Mouse (Mus musculus) heart, embryonic 12.5 days (tissue): ENCODE measurements around the gene Krtap19-2. TPM values are rescaled to one million over a fixed set of nuclear protein-coding genes. Genes with fewer than 3 reads are reported as not detected.

Source experiments
- ATAC-seq: fragments of 200-750 bp; cut with Nextera tagmentation; 2 replicates; pipeline ENCODE4 v1.8.0; 2017; ENCODE audit warnings: moderate TSS enrichment, moderate library complexity; ENCODE audit not compliant: insufficient number of reproducible peaks, low FRiP score
- H3K27ac ChIP-seq: fragments of 300-500 bp; sonication (generic); 2 replicates; pipeline ENCODE4 v1.5.1; 2016; ENCODE audit warnings: mild to moderate bottlenecking, moderate library complexity; ENCODE audit not compliant: poor library complexity, severe bottlenecking
- H3K27me3 ChIP-seq: fragments of 300-500 bp; sonication (generic); replicated peaks from 2 replicates; pipeline ENCODE4 v1.6.1; 2016; ENCODE audit warnings: mild to moderate bottlenecking, moderate library complexity
- H3K36me3 ChIP-seq: fragments of 300-500 bp; sonication (generic); 2 replicates; pipeline ENCODE4 v1.6.1; 2016; ENCODE audit warnings: mild to moderate bottlenecking, moderate library complexity
- H3K4me1 ChIP-seq: fragments of 300-500 bp; sonication (generic); replicated peaks from 2 replicates; pipeline ENCODE4 v1.6.1; 2016; ENCODE audit warnings: mild to moderate bottlenecking
- H3K4me2 ChIP-seq: fragments of 300-500 bp; sonication (generic); 2 replicates; pipeline ENCODE4 v1.6.1; 2016; ENCODE audit warnings: mild to moderate bottlenecking, moderate library complexity
- H3K4me3 ChIP-seq: fragments of 300-500 bp; sonication (generic); 2 replicates; pipeline ENCODE4 v1.5.1; 2016; ENCODE audit warnings: mild to moderate bottlenecking
- H3K9ac ChIP-seq: fragments of 300-500 bp; sonication (generic); 2 replicates; pipeline ENCODE4 v1.6.1; 2016; ENCODE audit warnings: mild to moderate bottlenecking, moderate library complexity
- H3K9me3 ChIP-seq: fragments of 300-500 bp; sonication (generic); replicated peaks from 2 replicates; pipeline ENCODE4 v1.6.1; 2016; ENCODE audit warnings: mild to moderate bottlenecking, moderate library complexity
- WGBS: fragments of 180-500 bp; shearing (Covaris S2); methylation state at CpG from one replicate; pipeline ENCODE4 v1.1.7; 2016; 5-methylcytosine and 5-hydroxymethylcytosine counted together
- polyA plus RNA-seq: library from polyadenylated mRNA; unstranded; fragments of >200 nt; fragmentation: Nextera tagmentation; extraction: Ambion mirVana; gene quantifications from 2 replicates; pipeline ENCODE4 v1.2.1, GENCODE M21; 2016

Krtap19-2 gene
- polyA plus RNA-seq, 1 experiment from 2014 or later: not detected

- H3K27ac ChIP-seq: no peak within 1 kb of the TSS
- no peak within 1 kb of the TSS for H3K4me2 ChIP-seq
- H3K4me3 ChIP-seq: no peak within 1 kb of the TSS
- WGBS: 84% methylated on average over 9 of the region's 9 CpGs
- H3K9me3 ChIP-seq: no peaks in the 10 kb centered on the region
- no peaks in the 10 kb centered on the region for H3K27me3 ChIP-seq
- H3K36me3 ChIP-seq: no peaks in the 10 kb centered on the region
- no peak within 1 kb of the TSS for H3K9ac ChIP-seq
- H3K4me1 ChIP-seq: no peaks in the 10 kb centered on the region
- ATAC-seq: no peak
Measured at GRCm38 (mm10) chr16:88826095-88826652, 47.9 kb downstream of the Krtap19-2 start, which contains the start of gene Krtap14. Krtap14 (minus strand) TSS chr16:88826145.

- Histone ChIP-seq H3K9ac (no peak overlapping the region), H3K9me3 (no peaks in the 10 kb centered on the region), H3K4me1 (no peaks in the 10 kb centered on the region), H3K4me3 (no peak overlapping the region), H3K4me2 (no peak overlapping the region), H3K27me3 (no peaks in the 10 kb centered on the region), H3K27ac (no peak overlapping the region), H3K36me3 (no peaks in the 10 kb centered on the region)
- no peak for ATAC-seq
- WGBS: 71% methylated on average over 3 of the region's 3 CpGs
Measured at GRCm38 (mm10) chr16:88823736-88824135, 50.3 kb downstream of the Krtap19-2 start.

Other genes with a start within 250 kb of the Krtap19-2 start
- not detected in 2 replicates for gene 2310079G19Rik, start 246.6 kb downstream of the Krtap19-2 start, polyA plus RNA-seq
- not detected in 2 replicates for gene Krtap26-1, start 226.5 kb downstream of the Krtap19-2 start, polyA plus RNA-seq
- gene Krtap27-1, start 202.6 kb downstream of the Krtap19-2 start, polyA plus RNA-seq: not detected in 2 replicates
- gene 2310061N02Rik, start 166.3 kb downstream of the Krtap19-2 start, polyA plus RNA-seq: not detected in 2 replicates
- not detected in 2 replicates for gene Krtap13-1, start 145.4 kb downstream of the Krtap19-2 start, polyA plus RNA-seq
- not detected in 2 replicates for gene Krtap13, start 122.6 kb downstream of the Krtap19-2 start, polyA plus RNA-seq
- not detected in 2 replicates for gene 2310034C09Rik, start 115.4 kb downstream of the Krtap19-2 start, polyA plus RNA-seq
- gene 2310057N15Rik, start 100.1 kb downstream of the Krtap19-2 start, polyA plus RNA-seq: not detected in 2 replicates
- not detected in 2 replicates for gene Gm5965, start 96.4 kb downstream of the Krtap19-2 start, polyA plus RNA-seq
- not detected in 2 replicates for gene Gm20741, start 62.0 kb downstream of the Krtap19-2 start, polyA plus RNA-seq
- gene Krtap15, start 54.1 kb downstream of the Krtap19-2 start, polyA plus RNA-seq: not detected in 2 replicates
- not detected in 2 replicates for gene Krtap14, start 48.1 kb downstream of the Krtap19-2 start, polyA plus RNA-seq
- not detected in 2 replicates for gene Krtap19-1, start 4.9 kb downstream of the Krtap19-2 start, polyA plus RNA-seq
- gene Krtap19-3, start 3.8 kb upstream of the Krtap19-2 start, polyA plus RNA-seq: not detected in 2 replicates
- gene Krtap19-4, start 10.8 kb upstream of the Krtap19-2 start, polyA plus RNA-seq: not detected in 2 replicates
- not detected in 2 replicates for gene Krtap19-5, start 22.2 kb upstream of the Krtap19-2 start, polyA plus RNA-seq
- gene Krtap19-9b, start 58.0 kb upstream of the Krtap19-2 start, polyA plus RNA-seq: not detected in 2 replicates
- gene Krtap16-3, start 88.6 kb upstream of the Krtap19-2 start, polyA plus RNA-seq: not detected in 2 replicates
- gene Krtap22-2, start 136.5 kb upstream of the Krtap19-2 start, polyA plus RNA-seq: not detected in 2 replicates
- not detected in 2 replicates for gene Gm10229, start 141.0 kb upstream of the Krtap19-2 start, polyA plus RNA-seq
- not detected in 2 replicates for gene Krtap6-1, start 157.4 kb upstream of the Krtap19-2 start, polyA plus RNA-seq
- gene Gm10228, start 167.2 kb upstream of the Krtap19-2 start, polyA plus RNA-seq: not detected in 2 replicates
- not detected in 2 replicates for gene Krtap6-5, start 173.6 kb upstream of the Krtap19-2 start, polyA plus RNA-seq
- not detected in 2 replicates for gene 1110025L11Rik, start 189.7 kb upstream of the Krtap19-2 start, polyA plus RNA-seq
- gene Krtap6-3, start 209.7 kb upstream of the Krtap19-2 start, polyA plus RNA-seq: not detected in 2 replicates